Mouse (Mus musculus) spleen, adult 2 months (tissue): ENCODE measurements at regions not wholly inside any gene's neighbourhood (a gene's known extent, or its start where the extent isn't known, plus 50 kb on each side); places are given as distances from the start of the nearest gene placed in this dataset.

Source experiments
- CTCF ChIP-seq: fragments of 200-500 bp; IDR thresholded peaks from 2 replicates; pipeline ENCODE4 v1.5.1; 2011; ENCODE audit warnings: mild to moderate bottlenecking, inconsistent platforms; ENCODE audit not compliant: insufficient read depth, insufficient read length, insufficient replicate concordance; ENCODE audit errors: extremely low read depth
- POLR2A ChIP-seq: fragments of 200-500 bp; IDR thresholded peaks from 2 replicates; pipeline ENCODE4 v1.6.1; 2011; ENCODE audit warnings: low read depth, low read length, inconsistent platforms

DNA sequence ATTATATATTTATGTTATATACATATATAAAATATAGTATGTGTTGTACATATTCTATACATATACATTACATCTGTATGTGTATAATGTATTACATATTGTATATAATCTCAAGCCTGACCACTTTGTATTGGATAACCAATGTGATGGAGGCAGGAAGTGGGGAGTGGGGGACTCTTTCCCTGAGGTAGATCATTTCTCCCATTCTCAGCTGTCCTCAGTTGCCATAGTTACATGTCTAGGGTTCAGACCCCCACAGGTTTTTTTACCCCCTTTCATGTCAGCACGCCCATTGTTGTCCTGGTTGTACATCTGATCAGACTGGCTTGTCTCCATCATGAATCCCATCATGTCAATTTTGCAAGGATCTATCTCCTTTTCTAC lies 149.7 kb upstream of the Ank start:
- TF ChIP-seq POLR2A (no peak), CTCF (no peak)
